Mouse (Mus musculus) embryonic stem cell, embryonic (primary cell): ENCODE results near the gene Hilpda.

Source experiments
- CTCF ChIA-PET, 4 experiments: fragments of 300-600 bp in 2 of 4; fragments of 350-600 bp in 2 of 4; sonication (Branson Sonifier 250); formaldehyde crosslinking; loops; one replicate each; lab custom pipeline; 2022; ENCODE audit warnings: inconsistent platforms in 2 of 4; lab: Charles Lee
- POLR2A ChIA-PET, 4 experiments: fragments of 300-600 bp in 2 of 4; fragments of 350-600 bp in 2 of 4; sonication (Branson Sonifier 250); formaldehyde crosslinking; loops; one replicate each; lab custom pipeline; 2022; ENCODE audit warnings: antibody characterized with exemption in 4 of 4, inconsistent platforms in 1 of 4; lab: Charles Lee

The Hilpda gene

DNA sequence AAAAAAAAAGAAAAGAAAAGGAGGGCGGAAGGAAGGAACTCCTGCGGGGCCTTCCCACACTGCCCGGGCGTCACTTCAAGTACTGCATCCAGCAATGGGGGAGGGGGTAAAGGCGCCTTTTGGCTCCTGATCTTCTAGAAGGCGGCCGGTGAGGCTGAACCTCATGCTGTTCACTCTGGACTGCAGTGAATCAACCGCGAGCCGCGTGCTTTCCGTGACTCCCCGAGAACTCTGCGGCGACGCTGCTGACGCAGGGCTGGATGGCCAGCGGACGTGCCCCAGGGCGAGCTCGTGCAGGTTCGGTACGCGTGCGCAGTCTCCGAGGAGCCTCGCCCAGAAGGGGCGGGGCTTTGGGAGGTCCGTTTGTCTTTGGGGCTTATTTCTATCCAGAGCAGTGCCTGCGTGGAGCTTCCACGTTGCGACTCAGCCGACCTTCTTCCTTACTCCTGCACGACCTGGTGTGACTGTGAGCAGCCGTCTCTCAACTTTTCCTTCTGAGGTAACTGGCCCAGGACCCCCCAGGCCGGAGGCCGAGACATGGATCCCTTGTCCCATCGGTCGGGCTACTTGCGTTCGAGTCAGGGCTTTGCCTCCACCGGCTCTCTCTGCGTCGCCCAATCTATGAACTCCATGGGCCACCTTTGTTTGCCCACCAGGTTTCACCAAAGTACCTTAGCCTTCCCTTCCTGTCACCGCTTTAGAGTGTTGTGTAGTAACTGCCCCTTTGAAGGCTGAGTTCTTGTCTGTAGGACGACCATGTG is at the start of gene Hilpda:
Gene Hilpda, plus strand, starts transcription at position 177 of the 761 bp plus-strand sequence.
- ChIA-PET POLR2A (interaction anchor here (0.6 to 2.3 kb wide), 62 partner anchors 8 to 792 kb away, joined by 3 to 23 read pairs (median 4); partner anchors contain the start of genes Calu (in 3 of the 4), Impdh1 (in 3 of the 4), Irf5 (in 2 of the 4) and Rbm28 (in 2 of the 4)), CTCF (interaction anchor here in 3 of 4 experiments (0.5 to 1.8 kb wide), 11 partner anchors 31 to 1257 kb away, joined by 3 to 15 read pairs (median 4); partner anchors contain the start of gene Calu (in 2 of the 3))

GRCm38 (mm10) chr6:29229265-29229913 is 42.9 kb upstream of the Hilpda start:
- CTCF ChIA-PET, result interaction anchor here in 3 of 4 experiments (0.7 to 1.4 kb wide), 5 partner anchors 11 to 58 kb away, joined by 3 to 5 read pairs (median 3); partner anchors contain the start of gene Fam71f2 (in 1 of the 3)

GRCm38 (mm10) chr6:29230386-29230785 is 41.9 kb upstream of the Hilpda start:
- ChIA-PET POLR2A (interaction anchor here in 1 of 4 experiments (0.8 to 1.7 kb wide), 3 partner anchors 11 to 26 kb away, joined by 3 read pairs; no protein-coding TSS in a partner anchor), CTCF (interaction anchor here in 3 of 4 experiments (0.7 to 2.5 kb wide), 4 partner anchors 10 to 11 kb away, joined by 3 to 15 read pairs (median 3); no protein-coding TSS in a partner anchor)

More at GRCm38 (mm10) chr6:29229265-29229913, 42.9 kb upstream of the Hilpda start:
- POLR2A ChIA-PET, result interaction anchor here in 2 of 4 experiments (1.5 to 2.6 kb wide), 2 partner anchors 13 kb away, joined by 5 to 9 read pairs; partner anchors contain the start of gene Impdh1 (in 2 of the 2)

- ChIA-PET CTCF (interaction anchor here in 2 of 4 experiments (0.6 to 2.5 kb wide), 3 partner anchors 9 to 203 kb away, joined by 3 to 15 read pairs (median 4); no protein-coding TSS in a partner anchor), POLR2A (no interaction called here)
Measured at GRCm38 (mm10) chr6:29231799-29232198, 40.5 kb upstream of the Hilpda start.

DNA sequence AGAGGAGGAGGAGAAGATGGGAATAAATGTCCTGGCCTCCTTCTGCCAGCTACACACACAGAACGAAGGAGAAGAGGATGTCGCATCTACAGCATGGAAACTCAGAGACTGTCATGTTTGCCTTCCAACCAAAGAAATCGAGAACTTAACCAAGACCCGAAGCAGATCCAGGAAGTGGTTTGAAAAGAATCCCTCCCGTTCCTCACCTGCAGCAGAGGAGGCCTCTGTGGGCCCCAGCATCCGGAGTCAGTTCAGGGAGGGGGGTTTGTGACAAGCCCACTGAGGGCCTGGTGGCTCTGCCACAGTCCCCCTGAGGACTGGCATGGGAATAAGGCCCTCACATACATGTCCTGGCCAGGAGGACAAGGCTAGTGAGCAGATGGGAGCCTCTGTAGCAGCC is 40.0 kb upstream of the Hilpda start:
- POLR2A ChIA-PET, result no interaction called here
- CTCF ChIA-PET, result interaction anchor here in 1 of 4 experiments (2.5 kb wide), 1 partner anchor 9 kb away, joined by 15 read pairs; no protein-coding TSS in a partner anchor

- CTCF ChIA-PET, result interaction anchor here in 2 of 4 experiments (0.5 to 1.0 kb wide), 5 partner anchors 17 to 1024 kb away, joined by 3 to 4 read pairs (median 3); partner anchors contain the start of gene Impdh1 (in 1 of the 2)
- POLR2A ChIA-PET, result interaction anchor here in 2 of 4 experiments (1.0 to 2.1 kb wide), 3 partner anchors 17 to 45 kb away, joined by 3 to 7 read pairs (median 3); partner anchors contain the start of gene Impdh1 (in 2 of the 2)
Measured at GRCm38 (mm10) chr6:29233710-29234109, 38.6 kb upstream of the Hilpda start.

- POLR2A ChIA-PET, result interaction anchor here in 2 of 4 experiments (1.0 to 2.1 kb wide), 3 partner anchors 17 to 45 kb away, joined by 3 to 7 read pairs (median 3); partner anchors contain the start of gene Impdh1 (in 2 of the 2)
- CTCF ChIA-PET, result interaction anchor here in 3 of 4 experiments (0.5 to 1.0 kb wide), 5 partner anchors 8 to 1023 kb away, joined by 3 to 4 read pairs (median 3); partner anchors contain the start of gene Impdh1 (in 1 of the 3)
Measured at GRCm38 (mm10) chr6:29234272-29234671, 38.0 kb upstream of the Hilpda start.

GRCm38 (mm10) chr6:29240806-29241205 is 31.5 kb upstream of the Hilpda start:
- ChIA-PET POLR2A (interaction anchor here (0.5 to 3.7 kb wide), 27 partner anchors 10 to 355 kb away, joined by 3 to 22 read pairs (median 4); partner anchors contain the start of genes Impdh1 (in 3 of the 4), Hilpda (in 2 of the 4), Rbm28 (in 2 of the 4) and Calu (in 1 of the 4)), CTCF (interaction anchor here (0.5 to 4.5 kb wide), 101 partner anchors 8 to 567 kb away, joined by 3 to 39 read pairs (median 4); partner anchors contain the start of genes Impdh1 (in 3 of the 4), Rbm28 (in 3 of the 4), Fam71f2 (in 2 of the 4) and Hilpda (in 2 of the 4))

DNA sequence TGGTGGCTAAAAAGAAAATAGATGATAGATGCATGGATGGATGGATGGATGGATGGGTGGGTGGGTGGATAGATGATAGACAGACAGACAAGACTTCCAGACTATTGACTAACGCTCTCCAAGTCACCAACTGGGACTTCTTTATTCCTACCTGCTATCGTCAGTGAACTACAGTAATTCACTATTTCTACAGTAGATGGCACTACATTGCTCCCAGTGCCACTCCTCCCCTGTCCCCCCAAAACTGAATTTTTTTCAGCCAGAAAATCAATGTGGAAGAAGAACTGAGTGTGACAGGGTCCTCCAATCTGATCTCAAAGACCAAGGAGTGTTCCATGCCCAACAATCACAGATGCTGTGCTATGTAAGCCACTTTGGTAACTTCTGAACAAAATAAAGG is 30.6 kb upstream of the Hilpda start:
- ChIA-PET CTCF (interaction anchor here (0.6 to 4.5 kb wide), 21 partner anchors 11 to 516 kb away, joined by 3 to 39 read pairs (median 7); partner anchors contain the start of genes Fam71f2 (in 2 of the 4), Hilpda (in 1 of the 4), Impdh1 (in 1 of the 4) and Rbm28 (in 1 of the 4)), POLR2A (interaction anchor here in 2 of 4 experiments (0.6 to 3.7 kb wide), 15 partner anchors 11 to 191 kb away, joined by 3 to 22 read pairs (median 6); partner anchors contain the start of genes Hilpda (in 2 of the 2), Impdh1 (in 2 of the 2), Rbm28 (in 2 of the 2) and Calu (in 1 of the 2))

DNA sequence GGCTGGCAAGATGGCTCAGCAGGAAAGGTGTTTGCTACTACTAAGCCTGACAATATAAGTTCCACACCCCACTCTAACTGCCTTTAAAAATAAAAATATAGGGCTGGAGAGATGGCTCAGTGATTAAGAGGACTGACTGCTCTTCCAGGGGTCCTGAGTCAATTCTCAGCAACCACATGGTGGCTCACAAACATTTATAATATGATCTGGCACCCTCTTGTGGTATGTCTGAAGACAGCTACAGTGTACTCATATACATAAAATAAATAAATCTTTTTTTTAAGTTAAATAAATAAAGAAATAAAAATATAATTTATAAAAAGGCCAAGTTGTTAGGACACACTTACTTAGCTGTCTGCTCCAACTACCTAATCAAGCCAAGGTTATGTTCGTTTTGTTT is 30.0 kb upstream of the Hilpda start:
- CTCF ChIA-PET, result interaction anchor here in 3 of 4 experiments (0.7 to 4.5 kb wide), 9 partner anchors 8 to 78 kb away, joined by 3 to 39 read pairs (median 4); partner anchors contain the start of genes Fam71f2 (in 3 of the 3) and Rbm28 (in 1 of the 3)

GRCm38 (mm10) chr6:29245272-29246120 is 26.8 kb upstream of the Hilpda start:
- ChIA-PET CTCF (interaction anchor here in 3 of 4 experiments (0.5 to 1.1 kb wide), 4 partner anchors 8 to 758 kb away, joined by 3 read pairs; partner anchors contain the start of gene Fam71f2 (in 1 of the 3)), POLR2A (interaction anchor here in 3 of 4 experiments (0.7 to 1.4 kb wide), 5 partner anchors 10 to 219 kb away, joined by 3 to 4 read pairs (median 3); partner anchors contain the start of gene Impdh1 (in 1 of the 3))

More for the DNA sequence above, 30.0 kb upstream of the Hilpda start:
- POLR2A ChIA-PET, result interaction anchor here in 2 of 4 experiments (1.1 to 3.7 kb wide), 5 partner anchors 26 to 106 kb away, joined by 3 to 22 read pairs (median 7); partner anchors contain the start of genes Impdh1 (in 2 of the 2) and Calu (in 1 of the 2)

DNA sequence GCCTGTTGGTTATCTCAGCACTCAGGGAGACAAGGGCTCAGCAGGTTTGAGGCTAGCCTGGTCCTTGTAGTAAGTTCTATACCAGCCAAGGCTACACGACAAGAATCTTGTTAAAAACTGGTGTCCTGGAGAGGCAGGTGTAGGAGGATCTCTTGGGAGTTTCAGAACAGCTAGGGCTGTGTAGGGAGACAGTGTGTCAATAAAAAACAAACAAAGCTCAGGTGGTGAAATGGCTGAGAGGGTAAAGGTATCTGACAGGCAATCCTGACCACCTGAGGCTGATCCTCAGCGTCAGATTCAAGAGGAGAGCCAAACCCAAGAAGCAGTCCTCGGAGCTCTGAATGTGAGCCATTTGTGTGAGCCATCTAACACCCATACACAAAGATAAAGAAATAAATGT is 26.1 kb upstream of the Hilpda start:
- CTCF ChIA-PET, result interaction anchor here in 1 of 4 experiments (1.1 kb wide), 1 partner anchor 33 kb away, joined by 3 read pairs; the partner anchor contains the start of gene Fam71f2

DNA sequence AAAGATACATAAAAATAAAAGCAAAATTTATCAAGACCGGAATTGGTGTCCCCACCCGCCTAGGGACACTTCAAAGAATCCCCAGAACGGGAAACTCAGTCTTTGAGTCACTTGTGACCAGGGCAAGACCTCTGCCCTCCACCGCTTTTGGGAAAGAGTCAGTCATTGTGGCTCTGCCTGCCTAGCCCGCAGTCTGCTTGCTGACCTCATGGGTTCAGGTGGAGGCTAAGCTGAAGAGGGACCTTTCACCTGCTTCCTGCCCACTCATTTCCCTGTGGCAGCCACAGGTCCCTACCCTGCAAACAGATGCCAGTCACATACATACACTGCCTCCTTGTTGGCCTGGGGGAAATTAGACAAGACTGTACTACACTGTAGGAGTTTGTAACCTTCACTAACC is 25.7 kb upstream of the Hilpda start:
- ChIA-PET POLR2A (interaction anchor here in 2 of 4 experiments (1.0 to 1.4 kb wide), 3 partner anchors 9 to 30 kb away, joined by 3 to 4 read pairs (median 3); partner anchors contain the start of gene Impdh1 (in 1 of the 2)), CTCF (no interaction called here)

More for the DNA sequence above, 26.1 kb upstream of the Hilpda start:
- POLR2A ChIA-PET, result interaction anchor here in 2 of 4 experiments (1.0 to 1.4 kb wide), 3 partner anchors 9 to 30 kb away, joined by 3 to 4 read pairs (median 3); partner anchors contain the start of gene Impdh1 (in 1 of the 2)

DNA sequence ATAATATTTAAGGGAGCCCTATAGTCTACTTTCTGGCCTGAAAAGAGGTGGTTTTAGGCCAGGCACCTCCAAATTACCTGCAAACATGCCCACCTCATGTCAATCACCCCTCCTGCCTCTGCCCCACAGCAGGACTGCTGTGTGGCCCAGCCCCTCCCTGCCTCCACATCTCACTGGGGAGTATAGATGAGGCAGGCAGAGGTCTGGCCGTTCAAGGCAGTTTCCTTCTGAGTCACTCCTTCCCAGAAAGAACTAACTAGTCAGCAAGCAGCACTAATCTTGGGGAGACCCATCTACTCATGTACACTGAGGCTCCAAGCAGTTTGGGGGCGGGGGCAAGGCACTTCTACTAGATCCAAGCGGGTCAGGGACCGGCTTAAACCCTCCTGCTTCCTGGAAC is 25.2 kb upstream of the Hilpda start:
- CTCF ChIA-PET, result no interaction called here
- POLR2A ChIA-PET, result interaction anchor here in 1 of 4 experiments (1.4 kb wide), 1 partner anchor 8 kb away, joined by 3 read pairs; no protein-coding TSS in a partner anchor

DNA sequence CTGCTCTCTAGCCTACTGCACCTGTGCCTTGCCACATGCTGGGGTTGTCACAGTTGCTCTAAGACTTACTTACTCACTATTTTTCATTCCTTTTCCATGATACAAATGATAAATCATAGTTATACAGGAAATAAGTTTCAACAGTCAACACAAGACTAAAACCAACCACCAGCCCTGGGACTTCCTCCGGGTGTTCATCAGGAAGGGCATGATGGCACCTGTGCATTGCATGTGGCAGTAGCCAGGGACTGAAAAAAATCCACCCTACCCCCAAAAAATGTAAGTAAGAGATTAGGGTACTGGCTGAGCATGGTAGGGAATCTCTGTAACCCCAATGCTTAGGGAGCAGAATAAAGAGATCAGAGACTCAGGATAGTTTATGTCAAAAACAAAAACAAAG is 12.9 kb upstream of the Hilpda start:
- POLR2A ChIA-PET, result interaction anchor here in 1 of 4 experiments (1.1 to 1.4 kb wide), 2 partner anchors 13 kb away, joined by 3 to 5 read pairs; partner anchors contain the start of gene Hilpda
- CTCF ChIA-PET, result interaction anchor here in 1 of 4 experiments (1.3 kb wide), 1 partner anchor 19 kb away, joined by 3 read pairs; no protein-coding TSS in a partner anchor
